Mouse (Mus musculus) testis, adult 2 months (tissue): ENCODE data around the gene Gtf3c3.

Source experiments
- CTCF ChIP-seq: fragments of 200-500 bp; IDR thresholded peaks from 2 replicates; pipeline ENCODE4 v1.5.1; 2012; ENCODE audit warnings: low read depth, mild to moderate bottlenecking, inconsistent platforms, low read length, moderate library complexity; ENCODE audit not compliant: control insufficient read depth, insufficient read depth, insufficient replicate concordance
- POLR2A ChIP-seq: fragments of 200-500 bp; IDR thresholded peaks from 2 replicates; pipeline ENCODE4 v1.6.1; 2012; ENCODE audit warnings: low read depth, mild to moderate bottlenecking, inconsistent platforms, low read length, moderate library complexity; ENCODE audit not compliant: control insufficient read depth

DNA sequence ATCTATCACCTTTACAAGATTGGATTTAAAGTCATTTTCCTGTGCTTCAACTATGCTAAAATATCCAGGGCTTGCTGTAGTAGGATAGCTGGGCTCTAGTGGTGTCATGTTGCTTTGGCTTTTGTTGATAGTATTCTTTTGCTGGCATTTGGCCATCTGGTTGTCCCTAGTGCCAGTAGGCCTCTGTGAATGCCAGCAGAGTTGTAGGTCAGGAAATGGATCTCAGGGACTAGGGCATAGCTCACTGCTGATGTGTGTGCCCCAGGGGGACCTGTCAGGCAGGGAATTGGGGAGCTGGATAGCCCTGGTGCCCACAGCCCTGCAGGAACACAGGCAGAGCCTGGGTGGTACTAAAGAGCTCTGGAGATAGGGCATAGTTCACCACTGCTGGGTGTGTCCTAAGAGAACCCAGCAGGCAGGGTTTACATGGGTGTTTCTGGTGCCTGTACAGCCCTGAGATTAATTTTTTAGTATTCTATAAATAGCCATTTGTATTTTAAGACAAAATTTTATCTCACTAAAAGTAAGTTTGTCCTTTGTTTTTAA lies 61.2 kb downstream of the Gtf3c3 start:
- TF ChIP-seq CTCF (no peak), POLR2A (no peak)
